Mouse (Mus musculus): ENCODE measurements around the gene Tmem41a.

GRCm38 (mm10) chr16:21905996-21906395 lies 41.4 kb downstream of the Tmem41a start:
- TF ChIP-seq MAFK (IDR thresholded peaks at IDR 0.05; ENCODE audit: insufficient read depth, low read depth, low read length) (no peak), ZNF384 (IDR thresholded peaks at IDR 0.05; ENCODE audit: low read depth, low read length) (no peak), HCFC1 (IDR thresholded peaks at IDR 0.05; ENCODE audit: borderline replicate concordance, insufficient read depth, low read length) (no peak), ZC3H11A (IDR thresholded peaks at IDR 0.05; ENCODE audit: borderline replicate concordance, low read depth, low read length) (no peak)

Measured in ES-E14 (cell line).